8 mouse cellular contexts compared by ENCODE assay signal in genomic region chr11:16751457-16751982, GRCm38 (mm10). TPM values are rescaled to one million over a fixed set of nuclear protein-coding genes. Genes with fewer than 3 reads are reported as not detected.
DNase-seq lines count a peak whose midpoint lies in the region; ATAC-seq and TF ChIP-seq lines count a peak whose summit lies in the region.

No protein-coding gene starts in this region.

- H3K9ac ChIP-seq in forebrain, embryonic 14.5 days (ENCODE audit: low read length), result 0 out of 2 replicates have a peak overlapping the region, but pooled peaks have one; percentile 49
- no peak overlapping the region for H3K9ac ChIP-seq in liver, embryonic 13.5 days
- peak overlapping the region; percentile 60 for H3K9ac ChIP-seq in neural tube, embryonic 13.5 days

- TF ChIP-seq CTCF in layer of hippocampus, adult 2 months (conservative IDR thresholded peaks at IDR 0.05), result no peak

- 0 out of 2 replicates have a peak, but pooled peaks have one; percentile 2 for ATAC-seq in forebrain, embryonic 14.5 days
- no peak for ATAC-seq in liver, embryonic 13.5 days (ENCODE audit: low read depth)
- ATAC-seq in neural tube, embryonic 13.5 days (ENCODE audit: low read depth), result peak; percentile 25
- ATAC-seq in inflammation-experienced regulatory T-cells, adult 6 months, result no peak

- 35% methylated on average over 7 of the region's 7 CpGs for WGBS in forebrain, embryonic 14.5 days
- 23% methylated on average over 7 of the region's 7 CpGs for WGBS in liver, embryonic 13.5 days (ENCODE audit: insufficient replicate concordance)
- WGBS in neural tube, embryonic 13.5 days, result 34% methylated on average over 7 of the region's 7 CpGs

- peak overlapping the region; percentile 75; the same call in 1 of the 2 replicates for H3K27ac ChIP-seq in layer of hippocampus, adult 2 months
- no peak overlapping the region for H3K27ac ChIP-seq in forebrain, embryonic 14.5 days (ENCODE audit: low read depth, low read length)
- no peak overlapping the region for H3K27ac ChIP-seq in liver, embryonic 13.5 days
- no peak overlapping the region for H3K27ac ChIP-seq in neural tube, embryonic 13.5 days (replicated peaks)

- peak overlapping the region; percentile 60 for H3K4me3 ChIP-seq in layer of hippocampus, adult 2 months
- peak overlapping the region; percentile 46 for H3K4me3 ChIP-seq in forebrain, embryonic 14.5 days (ENCODE audit: low read depth, low read length)
- peak overlapping the region; percentile 54 for H3K4me3 ChIP-seq in liver, embryonic 13.5 days (replicated peaks)
- peak overlapping the region; percentile 58 for H3K4me3 ChIP-seq in neural tube, embryonic 13.5 days

- peaks cover 6% of the 10 kb centered on the region; the same call in 1 of the 2 replicates for H3K4me1 ChIP-seq in forebrain, embryonic 14.5 days (ENCODE audit: control insufficient read depth, insufficient read depth, low read length)
- no peaks in the 10 kb centered on the region for H3K4me1 ChIP-seq in liver, embryonic 13.5 days (replicated peaks)
- H3K4me1 ChIP-seq in neural tube, embryonic 13.5 days (replicated peaks), result peaks cover 17% of the 10 kb centered on the region

- no peak for DNase-seq in layer of hippocampus, adult 2 months (ENCODE audit: low spot score in 2 of 2)
- DNase-seq in layer of hippocampus, postnatal 14 days (ENCODE audit: low spot score in 2 of 2), result no peak
- DNase-seq in forebrain, embryonic 14.5 days (ENCODE audit: low spot score), result no peak
- DNase-seq in liver, embryonic 13.5 days, result no peak
- DNase-seq in cerebellum, adult 11-12 months, result no peak
- DNase-seq in gastrocnemius, adult 8-10 months (ENCODE audit: low spot score in 2 of 2), result no peak

- no peaks in the 10 kb centered on the region for H3K9me3 ChIP-seq in forebrain, embryonic 14.5 days (replicated peaks; ENCODE audit: control insufficient read depth, low read length)
- H3K9me3 ChIP-seq in liver, embryonic 13.5 days (replicated peaks), result no peaks in the 10 kb centered on the region
- H3K9me3 ChIP-seq in neural tube, embryonic 13.5 days, result no peaks in the 10 kb centered on the region

- H3K4me2 ChIP-seq in forebrain, embryonic 14.5 days (ENCODE audit: low read length), result peak overlapping the region; percentile 98
- peak overlapping the region; percentile 64 for H3K4me2 ChIP-seq in liver, embryonic 13.5 days
- H3K4me2 ChIP-seq in neural tube, embryonic 13.5 days, result peak overlapping the region; percentile 98

- peaks cover 30% of the 10 kb centered on the region for H3K27me3 ChIP-seq in forebrain, embryonic 14.5 days (replicated peaks; ENCODE audit: control insufficient read depth, insufficient read depth, low read length)
- H3K27me3 ChIP-seq in liver, embryonic 13.5 days, result peaks cover 45% of the 10 kb centered on the region
- peaks cover 47% of the 10 kb centered on the region for H3K27me3 ChIP-seq in neural tube, embryonic 13.5 days

- H3K36me3 ChIP-seq in forebrain, embryonic 14.5 days (ENCODE audit: control insufficient read depth, insufficient read depth, low read length), result no peaks in the 10 kb centered on the region
- H3K36me3 ChIP-seq in liver, embryonic 13.5 days, result no peaks in the 10 kb centered on the region
- no peaks in the 10 kb centered on the region for H3K36me3 ChIP-seq in neural tube, embryonic 13.5 days

RNA-seq across cellular contexts. Expression of gene Egfr, which starts 0.5 kb away (rescaled TPM):
- 10 to 100 TPM; 12.3 to 12.9 TPM for total RNA-seq in layer of hippocampus, adult 2 months (2021)
- 10 to 100 TPM; 17.6 to 19.0 TPM for total RNA-seq in layer of hippocampus, postnatal 14 days (2021)
- polyA plus RNA-seq in forebrain, embryonic 14.5 days (2014; fragmentation: Nextera tagmentation; extraction: Ambion mirVana), result 2.1 and 3.9 TPM in 2 replicates
- polyA plus RNA-seq in liver, embryonic 13.5 days (2015; fragmentation: Nextera tagmentation; extraction: Ambion mirVana), result 0.67 TPM in 2 replicates
- 2.4 and 2.6 TPM in 2 replicates for polyA plus RNA-seq in neural tube, embryonic 13.5 days (2015; fragmentation: Nextera tagmentation; extraction: Ambion mirVana)
- 10 to 100 TPM in 1 of 4 experiments, 1 to 10 TPM in 3; 3.5 to 12.1 (median 8.5) TPM for total RNA-seq in gastrocnemius, adult 8-10 months (2022)
- not detected for polyA plus RNA-seq in inflammation-experienced regulatory T-cells, adult 6 months (2017; shearing (Covaris generic))

Comparison
In these comparisons a context has a peak if more than half of its experiments do, and no peak if none do; other contexts are left out.
1. ATAC-seq: peak in forebrain, embryonic 14.5 days (single experiment) and neural tube, embryonic 13.5 days (single experiment); none in liver, embryonic 13.5 days (single experiment) and inflammation-experienced regulatory T-cells, adult 6 months (single experiment).
2. Peak in every context shown above with its lines, with median percentiles within 50 percentile points of each other: H3K4me3 ChIP-seq and H3K4me2 ChIP-seq.